Mouse (Mus musculus): ENCODE measurements around the gene Plscr3.

DNA sequence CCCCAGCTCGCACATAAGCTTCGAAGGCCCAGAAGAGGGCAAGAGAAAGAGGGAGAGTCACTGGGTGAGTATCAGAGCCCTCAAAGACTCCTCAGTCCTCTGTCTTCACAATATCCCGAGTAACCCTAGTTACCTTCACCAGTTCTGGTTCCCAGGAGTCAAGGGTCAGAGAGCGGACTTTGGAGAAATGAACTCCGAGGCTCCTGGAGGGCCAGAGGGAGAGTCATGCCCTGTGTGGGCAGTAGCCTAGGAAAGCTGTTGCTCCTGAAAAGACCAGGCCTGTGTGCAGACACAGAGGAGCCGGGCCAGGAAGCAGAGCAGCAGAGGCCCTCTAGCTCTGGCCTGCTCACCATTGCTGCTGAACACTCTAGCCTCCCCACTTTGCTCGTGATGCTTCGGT, 38.5 kb downstream of the Plscr3 start:
- TF ChIP-seq POLR2A (IDR thresholded peaks at IDR 0.05; ENCODE audit: control insufficient read depth, extremely low read depth, insufficient read depth, low read length, poor library complexity) = no peak
- no peak for TF ChIP-seq CTCF (IDR thresholded peaks at IDR 0.05; ENCODE audit: borderline replicate concordance, control insufficient read depth, extremely low read depth, insufficient read depth, low read length, poor library complexity)

All from thymus, adult 2 months (tissue).